9 mouse cellular contexts compared by ENCODE assay signal in the genomic region with DNA sequence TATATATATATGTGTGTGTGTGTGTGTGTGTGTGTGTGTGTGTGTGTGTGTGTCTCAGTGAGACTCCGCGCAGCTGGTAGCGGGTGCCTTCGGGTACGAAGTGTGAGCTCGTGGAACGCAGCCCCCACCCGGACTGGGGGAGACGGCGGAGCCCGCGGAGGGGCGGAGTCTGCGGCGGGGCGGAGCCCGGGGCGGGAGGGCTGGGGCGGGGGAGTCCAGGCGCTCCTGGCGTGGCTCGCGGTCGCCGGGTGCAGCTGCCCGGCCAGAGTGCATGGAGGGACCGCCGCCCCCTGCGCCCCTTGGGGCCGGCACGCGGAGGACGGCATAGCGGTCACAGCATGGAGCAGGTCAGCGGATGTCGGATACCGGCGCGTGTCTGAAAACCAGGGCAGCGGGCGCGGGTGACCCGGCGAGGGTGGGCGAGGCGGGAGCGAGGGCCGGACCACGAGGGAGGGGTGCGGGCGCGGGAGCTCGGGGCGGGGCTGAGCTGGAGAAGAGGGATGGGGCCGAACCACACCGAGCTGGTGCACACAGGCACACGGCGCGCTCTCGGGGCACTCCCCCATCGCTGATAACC. TPM values are rescaled to one million over a fixed set of nuclear protein-coding genes. Genes with fewer than 3 reads are reported as not detected.
DNase-seq lines count a peak whose midpoint lies in the region; TF ChIP-seq lines count a peak whose summit lies in the region.
"Had no signal": no experiment of that assay in that cellular context is flagged by ENCODE, and none has a peak within 500 bp of the region (broad histone marks: within the 10 kb centered on the region; RNA-seq: fewer than 3 reads in every experiment).

No protein-coding gene starts in this region.

- DNase-seq in left cerebral cortex, adult 2 months (ENCODE audit: extremely low spot score in 1 of 2, low spot score in 2 of 2): peak; percentile 60 to 64
- DNase-seq in left cerebral cortex, adult 18-20 months (ENCODE audit: low spot score in 2 of 2): no peak
- DNase-seq in adrenal gland, postnatal 25 days: peak; percentile 61
- DNase-seq in hindbrain, embryonic 10.5 days (ENCODE audit: low spot score): peak; percentile 65
- peak; percentile 65 for DNase-seq in liver
- DNase-seq in neural tube, embryonic 10.5 days (ENCODE audit: extremely low spot score, low spot score): peak; percentile 74
- peak; percentile 57 to 73 for DNase-seq in thymus, postnatal 36 days

- no peaks in the 10 kb centered on the region for H3K36me3 ChIP-seq in hindbrain, embryonic 10.5 days

- H3K9me3 ChIP-seq in hindbrain, embryonic 10.5 days: no peaks in the 10 kb centered on the region

- H3K27me3 ChIP-seq in hindbrain, embryonic 10.5 days (ENCODE audit: insufficient read depth, poor library complexity, severe bottlenecking): peaks cover 68% of the 10 kb centered on the region

- peak overlapping the region; percentile 77 for H3K27ac ChIP-seq in left cerebral cortex, adult 2 months
- no peak overlapping the region for H3K27ac ChIP-seq in embryonic fibroblast, embryonic 13.5 days (ENCODE audit: insufficient read depth, low read length)
- H3K27ac ChIP-seq in hindbrain, embryonic 10.5 days: peak overlapping the region; percentile 83

- WGBS in hindbrain, embryonic 10.5 days: 1% methylated on average over 48 of the region's 61 CpGs

- H3K4me3 ChIP-seq in left cerebral cortex, adult 2 months: peak overlapping the region; percentile 73
- H3K4me3 ChIP-seq in embryonic fibroblast, embryonic 13.5 days (ENCODE audit: insufficient read depth, low read length): peak overlapping the region; percentile 43
- H3K4me3 ChIP-seq in hindbrain, embryonic 10.5 days: peak overlapping the region; percentile 69

- peaks cover 11% of the 10 kb centered on the region; the same call in 1 of the 2 replicates for H3K4me1 ChIP-seq in embryonic fibroblast, embryonic 13.5 days (ENCODE audit: control insufficient read depth, insufficient read depth, low read length)
- H3K4me1 ChIP-seq in hindbrain, embryonic 10.5 days (replicated peaks): peaks cover 64% of the 10 kb centered on the region

- intact Hi-C loops in left cerebral cortex, adult 2 months (cut with DNase I): no loop called here

- peak; percentile 31; the same call in 1 of the 2 replicates for TF ChIP-seq POLR2A in embryonic fibroblast, embryonic 13.5 days (IDR thresholded peaks at IDR 0.05; ENCODE audit: low read depth, low read length)

- no peak for TF ChIP-seq CTCF in left cerebral cortex, adult 2 months (IDR thresholded peaks at IDR 0.05)
- no peak for TF ChIP-seq CTCF in embryonic fibroblast, embryonic 13.5 days (IDR thresholded peaks at IDR 0.05; ENCODE audit: borderline replicate concordance, insufficient read depth, low read length)

RNA-seq across cellular contexts. Expression of a gene that starts 11.1 kb away (rescaled TPM):
- total RNA-seq in left cerebral cortex, adult 2 months (2021): 10 to 100 TPM; 64.4 to 78.6 TPM
- total RNA-seq in left cerebral cortex, adult 18-20 months (2021): 10 to 100 TPM; 66.5 to 75.0 TPM
- 29.5 and 37.8 TPM in 2 replicates for total RNA-seq in adrenal gland, postnatal 25 days (2021)
- polyA plus RNA-seq in embryonic fibroblast, embryonic 13.5 days (2011; ENCODE audit: insufficient read length, low read depth, missing spikeins): 49.2 and 55.7 TPM in 2 replicates
- 2.7 and 4.0 TPM in 2 replicates for polyA plus RNA-seq in hindbrain, embryonic 10.5 days (2016; fragmentation: Nextera tagmentation; extraction: Ambion mirVana)

RNA-seq across cellular contexts. Expression of a gene that starts 41.9 kb away (rescaled TPM):
- total RNA-seq in left cerebral cortex, adult 2 months (2021): 10 to 100 TPM; 87.2 to 91.9 TPM
- total RNA-seq in left cerebral cortex, adult 18-20 months (2021): 10 to 100 TPM; 80.9 to 92.7 TPM
- 21.0 and 27.5 TPM in 2 replicates for total RNA-seq in adrenal gland, postnatal 25 days (2021)
- polyA plus RNA-seq in embryonic fibroblast, embryonic 13.5 days (2011; ENCODE audit: insufficient read length, low read depth, missing spikeins): 10.0 and 10.6 TPM in 2 replicates
- polyA plus RNA-seq in hindbrain, embryonic 10.5 days (2016; fragmentation: Nextera tagmentation; extraction: Ambion mirVana): 3.9 and 4.6 TPM in 2 replicates

RNA-seq across cellular contexts. Expression of a gene that starts 52.4 kb away (rescaled TPM):
- under 1 TPM; 0.18 to 0.37 TPM for total RNA-seq in left cerebral cortex, adult 2 months (2021)
- total RNA-seq in left cerebral cortex, adult 18-20 months (2021): under 1 TPM; 0.09 to 0.12 TPM
- total RNA-seq in adrenal gland, postnatal 25 days (2021): 1.8 and 4.7 TPM in 2 replicates
- polyA plus RNA-seq in embryonic fibroblast, embryonic 13.5 days (2011; ENCODE audit: insufficient read length, low read depth, missing spikeins): not detected in 2 replicates
- 0.07 and 0.09 TPM in 2 replicates for polyA plus RNA-seq in hindbrain, embryonic 10.5 days (2016; fragmentation: Nextera tagmentation; extraction: Ambion mirVana)
- total RNA-seq: neutrophil, adult 5-6 weeks had no signal

Comparison
In these comparisons a context has a peak if more than half of its experiments do, and no peak if none do; other contexts are left out.
1. DNase-seq: peak in left cerebral cortex, adult 2 months (2 of 2), adrenal gland, postnatal 25 days (single experiment), hindbrain, embryonic 10.5 days (single experiment), liver (single experiment), neural tube, embryonic 10.5 days (single experiment) and thymus, postnatal 36 days (2 of 2); none in left cerebral cortex, adult 18-20 months (0 of 2).
2. Peak in every context shown above with its lines, with median percentiles within 50 percentile points of each other: H3K4me3 ChIP-seq.